Mouse (Mus musculus) layer of hippocampus, adult 9-10 months (tissue): Measurements from ENCODE around the gene Ap3s2.

Source experiments
- DNase-seq: peaks from one replicate; pipeline ENCODE4 v3.0.0; 2022; ENCODE audit warnings: low spot score

Gene Ap3s2

DNA sequence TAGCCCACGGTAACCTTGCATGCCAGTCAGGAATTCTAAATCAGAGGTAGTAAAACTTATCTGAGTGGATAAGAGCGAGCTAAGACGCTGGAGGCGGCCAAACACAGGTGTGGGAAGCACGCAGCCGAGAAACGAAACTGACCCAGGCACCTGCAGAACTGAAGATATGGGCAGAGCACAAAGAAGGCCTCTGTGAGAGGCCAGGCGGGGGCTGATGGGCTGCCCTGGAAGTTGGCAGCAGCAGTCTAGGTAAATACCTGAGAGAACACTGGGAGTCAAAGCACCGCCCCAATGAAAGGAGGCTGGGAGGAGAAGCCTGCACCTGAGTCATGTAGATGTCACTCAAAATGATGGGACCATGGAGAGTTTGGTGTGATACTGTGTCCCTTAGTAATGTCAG lies 31.8 kb downstream of the Ap3s2 start:
- DNase-seq, result no peak

DNA sequence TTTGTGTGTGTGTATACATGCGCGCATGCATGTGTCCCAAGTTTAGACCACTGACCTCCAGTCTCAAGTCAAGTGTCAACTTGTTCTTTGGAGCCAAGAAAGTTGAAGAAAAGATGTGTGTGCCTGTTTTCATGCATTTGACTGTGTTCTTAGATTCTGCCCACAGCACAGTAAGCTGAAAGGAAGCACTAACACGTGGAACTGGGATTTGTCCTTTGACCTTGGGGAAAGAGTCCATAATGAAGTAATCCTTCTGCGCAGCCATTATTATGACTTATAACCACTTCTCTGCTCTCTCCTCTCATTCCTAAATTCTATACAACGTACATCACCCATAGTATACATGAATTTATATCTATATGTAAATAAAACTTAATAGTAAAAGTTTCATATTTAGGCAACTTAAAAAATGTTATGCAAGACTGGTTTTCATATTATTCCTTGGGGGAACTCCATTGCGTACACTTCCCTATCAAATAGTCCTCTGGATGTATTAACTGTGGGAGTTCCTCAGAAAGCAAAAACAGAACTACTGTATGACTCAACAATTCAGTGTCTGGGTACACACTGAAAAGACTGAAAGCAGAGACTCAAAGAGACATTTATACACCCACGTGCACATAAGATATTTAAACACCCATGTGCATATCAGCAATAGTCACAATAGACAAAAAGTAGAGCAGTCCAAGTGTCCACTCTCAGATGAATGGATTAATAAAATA lies 36.7 kb downstream of the Ap3s2 start:
- no peak for DNase-seq

DNA sequence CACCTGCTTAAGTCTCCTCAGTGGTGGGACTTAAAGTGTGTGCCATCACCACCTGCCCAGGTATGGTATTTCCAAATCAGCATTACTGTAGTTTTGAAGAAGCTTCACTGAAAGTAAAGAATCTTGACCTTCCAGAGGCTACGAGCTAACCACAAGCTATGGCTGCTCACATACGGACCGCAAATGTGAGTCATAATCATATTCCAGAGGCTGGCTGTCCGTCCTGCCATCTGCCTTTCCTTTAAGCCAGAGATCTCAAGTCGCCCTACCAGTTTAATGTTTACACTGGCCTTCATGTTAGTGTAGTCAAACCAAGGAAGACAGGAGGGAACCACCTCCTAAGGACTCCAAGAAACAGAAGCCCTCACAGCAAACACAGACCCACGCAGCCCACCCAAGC lies 38.5 kb downstream of the Ap3s2 start:
- no peak for DNase-seq

DNA sequence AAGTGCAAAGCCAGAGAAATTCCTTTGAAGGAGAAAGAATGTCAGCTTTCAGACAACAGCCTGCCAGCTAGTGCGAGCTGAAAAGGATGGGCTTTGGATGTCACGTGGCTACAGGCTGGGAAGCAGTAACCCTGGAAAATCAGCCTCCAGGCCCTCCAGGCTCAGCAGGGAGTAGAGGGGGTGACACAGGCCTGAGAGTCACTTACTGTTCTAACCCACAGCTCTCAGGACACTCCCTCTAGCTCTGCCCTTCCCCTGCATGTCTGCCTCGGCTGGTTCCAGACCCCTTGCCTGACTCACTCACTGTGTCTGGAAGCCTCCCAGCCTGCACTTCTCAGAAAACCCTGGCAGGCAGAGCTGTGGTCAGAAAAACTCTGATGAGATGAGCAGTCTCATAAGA lies 39.5 kb downstream of the Ap3s2 start:
- no peak for DNase-seq

DNA sequence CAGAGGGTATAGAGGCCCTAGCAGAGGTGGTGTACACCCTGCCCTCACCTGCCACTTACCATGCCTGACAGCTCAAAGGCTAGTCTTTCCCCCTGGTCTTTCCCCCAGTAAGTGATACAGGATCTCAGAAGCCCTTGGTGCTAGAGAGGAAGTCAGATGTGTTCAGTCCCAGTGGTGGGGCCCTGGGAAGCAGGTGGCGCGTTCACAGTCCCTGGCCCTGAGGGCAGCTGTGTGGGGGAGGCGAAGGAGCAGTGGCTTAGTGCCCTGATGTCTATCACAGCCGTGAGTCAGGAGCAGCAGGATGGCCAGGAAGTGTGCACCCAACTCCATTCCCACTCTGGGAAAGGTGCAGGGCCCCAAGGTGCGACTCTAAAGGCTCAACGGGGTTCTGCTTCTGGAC lies 40.4 kb downstream of the Ap3s2 start:
- no peak for DNase-seq

DNA sequence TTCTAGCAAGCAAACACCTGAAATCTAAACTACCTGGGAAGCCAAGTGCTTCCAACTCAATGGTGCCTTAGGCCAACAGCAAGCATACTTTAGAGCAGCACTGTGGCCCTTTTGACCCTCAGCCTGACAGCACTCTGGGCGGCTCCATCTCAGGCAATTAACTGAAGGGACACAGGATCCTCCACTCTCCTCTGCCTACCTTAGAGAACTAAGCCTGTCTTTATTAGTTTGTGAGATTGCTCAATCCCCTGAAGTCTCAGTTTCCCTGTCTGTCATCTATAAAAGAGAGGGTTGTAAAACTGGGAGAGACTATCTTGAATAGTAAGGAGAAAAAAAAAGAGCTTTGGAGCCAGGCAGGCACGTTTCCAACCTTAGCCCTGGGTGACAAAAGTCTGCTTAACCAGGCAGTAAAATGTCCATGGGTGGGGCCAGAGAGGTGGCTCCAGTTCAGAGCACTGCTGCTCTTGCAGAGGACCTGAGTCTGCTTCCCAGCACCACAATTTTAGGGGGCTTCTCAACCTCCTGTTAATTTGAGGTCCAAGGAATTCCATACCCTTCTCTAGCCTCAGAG lies 41.9 kb downstream of the Ap3s2 start:
- no peak for DNase-seq

DNA sequence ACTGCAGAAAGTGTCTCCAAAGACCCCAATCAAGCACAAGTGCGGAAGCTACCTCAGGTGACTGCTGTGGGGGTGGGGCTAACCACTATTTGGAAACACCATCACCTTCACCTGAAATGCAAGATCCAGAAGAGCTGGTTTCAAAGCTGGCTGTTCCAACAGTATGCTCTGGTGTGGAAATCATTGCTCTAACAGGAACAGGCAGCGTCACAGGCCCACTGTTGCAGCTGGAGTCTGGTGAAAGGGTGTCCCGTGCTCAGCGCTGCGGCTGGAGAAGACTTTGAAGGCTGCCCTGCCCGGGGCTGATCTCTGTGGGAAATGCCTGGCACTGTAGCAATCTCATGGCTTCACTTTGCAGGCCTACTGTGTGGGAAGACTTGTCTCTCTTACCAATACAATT lies 47.0 kb downstream of the Ap3s2 start:
- no peak for DNase-seq

DNA sequence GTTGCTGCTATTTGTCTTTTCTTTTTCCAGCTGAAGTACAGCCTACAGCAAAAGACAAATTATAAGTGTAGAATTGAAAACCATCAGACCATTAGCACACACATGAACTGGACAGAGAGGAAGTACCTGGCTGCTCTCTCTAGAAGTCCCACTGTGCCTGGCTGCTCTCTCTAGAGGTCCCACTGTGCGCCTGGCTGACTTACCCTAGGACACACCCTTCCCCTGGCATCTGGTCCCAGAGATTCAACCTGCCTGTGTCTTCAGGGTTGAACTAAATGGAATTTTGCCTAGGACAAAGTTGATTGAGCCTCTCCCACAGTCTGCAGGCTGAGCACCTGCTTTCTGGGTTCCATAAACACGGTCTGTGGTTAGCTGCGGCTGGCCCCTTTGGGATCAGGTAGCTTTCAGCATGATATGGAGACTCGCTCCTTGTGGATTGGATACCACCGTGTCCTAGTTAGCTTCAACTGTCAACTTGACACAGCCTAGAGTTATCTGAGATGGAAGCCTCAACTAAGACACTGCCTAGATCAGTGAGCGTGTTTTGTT lies 48.6 kb downstream of the Ap3s2 start:
- DNase-seq, result no peak

DNA sequence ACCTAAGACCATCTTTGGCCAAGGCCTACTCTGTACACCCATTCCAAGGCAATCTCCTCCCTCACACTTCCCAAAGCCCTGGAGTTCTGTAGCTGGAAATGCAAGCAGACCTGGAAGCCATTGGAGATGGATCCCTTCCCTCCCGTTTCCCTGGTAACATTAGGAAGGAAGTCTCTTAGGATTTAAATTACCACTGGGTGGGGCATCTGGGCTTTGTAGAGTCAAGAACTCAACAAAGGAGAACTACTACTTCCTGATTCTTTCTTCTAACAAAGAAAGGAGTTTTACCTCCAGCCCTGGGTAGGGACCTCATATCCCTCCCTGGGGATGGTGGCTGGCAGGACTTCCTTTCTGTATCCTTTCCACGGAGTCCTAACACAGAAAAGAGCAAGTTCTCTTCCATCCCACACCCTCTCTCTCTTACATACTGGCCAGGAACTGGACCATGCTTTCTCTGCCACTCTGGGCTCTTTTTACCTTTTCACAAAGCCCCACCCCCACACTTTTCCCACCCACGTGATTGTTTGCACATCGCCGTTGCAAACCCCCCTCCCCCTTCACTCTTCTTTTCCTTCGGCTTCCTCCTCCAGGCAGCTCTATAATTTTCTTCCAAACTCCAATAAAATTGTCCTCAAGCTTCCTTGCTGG lies 51.3 kb downstream of the Ap3s2 start:
- DNase-seq, result no peak

DNA sequence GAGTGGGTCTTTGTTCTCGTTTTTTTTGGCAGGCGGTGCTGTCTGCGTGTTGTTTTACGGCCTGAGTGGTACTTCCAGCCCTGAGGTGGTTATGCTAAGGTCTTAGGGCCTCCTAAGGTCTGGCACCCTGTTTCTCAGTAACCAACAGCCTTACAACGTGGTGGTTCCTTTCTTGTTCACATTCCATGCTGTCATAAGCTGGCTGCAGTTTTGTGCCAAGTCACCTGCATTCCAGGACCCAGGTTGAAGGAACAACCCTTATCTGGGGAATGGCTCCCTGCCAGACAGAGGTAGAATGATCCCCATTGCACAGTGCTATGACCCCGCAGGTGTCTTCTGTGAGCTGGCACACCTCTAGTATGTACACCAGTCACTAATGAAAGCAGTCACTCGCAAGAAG lies 52.0 kb downstream of the Ap3s2 start:
- no peak for DNase-seq

DNA sequence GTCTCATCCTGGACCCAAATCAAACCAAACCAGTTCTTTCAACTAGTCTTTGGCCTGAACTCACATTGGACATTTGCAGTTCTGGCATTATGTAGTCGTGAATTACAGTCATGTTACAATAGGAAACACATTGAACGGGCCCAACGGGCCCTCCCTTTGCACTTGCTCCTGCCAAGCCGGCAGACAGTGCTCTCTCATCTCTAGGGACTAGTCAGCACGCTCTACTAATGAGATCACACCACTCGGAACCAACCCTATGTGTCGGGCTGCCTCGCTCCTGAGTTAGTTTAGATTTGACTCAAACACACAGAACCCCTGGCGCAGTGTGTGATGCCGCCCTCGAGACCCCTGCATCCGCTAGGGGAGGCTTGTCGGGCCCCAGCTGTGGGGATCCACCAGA lies 52.6 kb downstream of the Ap3s2 start:
- DNase-seq, result no peak

DNA sequence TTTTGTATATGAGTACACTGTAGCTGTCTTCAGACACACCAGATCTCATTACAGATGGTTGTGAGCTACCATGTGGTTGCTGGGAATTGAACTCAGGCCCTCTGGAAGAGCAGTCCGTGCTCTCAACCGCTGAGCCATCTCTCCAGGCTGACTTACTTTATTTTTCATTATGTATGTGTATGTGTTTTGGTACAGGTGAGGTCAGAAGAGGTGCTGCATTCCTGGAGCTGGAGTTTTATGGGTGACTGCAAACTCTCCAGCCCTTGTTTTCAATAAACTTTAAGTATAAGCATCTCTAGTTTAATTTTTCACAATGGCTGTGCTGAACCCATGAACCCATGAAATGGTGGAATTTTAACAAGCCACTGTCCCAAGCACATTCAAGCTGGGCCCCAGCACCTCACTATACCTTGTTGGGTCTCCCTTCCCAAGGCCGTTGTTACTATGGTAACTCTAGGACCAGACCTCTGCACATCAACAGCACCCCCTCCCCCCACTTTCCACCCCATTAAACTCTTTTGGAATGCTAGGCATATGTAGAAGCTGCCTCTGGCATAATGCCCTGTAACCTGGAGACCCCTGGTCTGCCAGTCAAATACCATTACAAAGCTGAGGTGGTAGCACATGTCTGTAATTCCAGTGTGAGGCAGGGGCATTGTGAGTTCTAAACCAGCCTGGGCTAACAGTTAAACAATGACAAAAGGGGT lies 54.0 kb downstream of the Ap3s2 start:
- no peak for DNase-seq

DNA sequence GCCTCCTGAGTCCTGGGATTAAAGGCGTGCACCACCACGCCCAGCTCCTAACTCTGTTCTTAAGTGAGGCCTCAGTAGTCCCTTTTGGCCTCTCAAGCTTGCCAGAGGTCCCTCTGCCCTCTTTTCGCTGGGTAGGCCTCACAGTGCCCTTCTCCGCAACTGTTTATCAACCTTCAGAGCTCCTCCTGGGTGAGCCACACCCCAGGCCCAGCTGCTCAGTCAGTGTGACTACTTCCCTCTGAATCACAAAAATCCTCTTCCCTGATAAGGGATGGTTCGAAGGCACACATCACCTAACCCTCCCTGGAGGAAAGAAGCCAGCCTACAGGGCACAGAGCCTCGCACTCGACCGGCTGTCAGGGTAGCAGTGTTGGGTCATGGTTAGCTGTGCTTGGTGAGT lies 58.7 kb downstream of the Ap3s2 start:
- DNase-seq, result no peak

DNA sequence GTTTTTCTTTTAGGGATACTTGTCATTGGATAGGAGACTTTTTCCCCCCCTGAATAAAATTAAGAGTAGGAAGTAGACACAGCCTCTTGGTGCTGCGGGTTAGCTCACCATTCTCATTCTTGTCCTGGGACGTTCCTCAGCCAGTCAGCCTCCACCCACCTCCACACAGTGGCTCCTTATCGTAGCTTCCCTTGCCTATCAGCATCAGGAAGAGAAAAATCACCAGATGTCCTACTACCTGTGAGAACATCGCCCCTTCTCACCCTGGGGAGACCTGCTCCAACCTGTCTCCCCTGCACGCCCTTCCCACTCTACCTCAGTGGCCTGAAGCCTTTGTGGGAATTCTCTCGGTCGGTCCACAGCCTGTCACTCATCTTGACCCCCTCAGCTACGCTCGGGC lies 59.6 kb downstream of the Ap3s2 start, which contains the start of gene Anpep:
Anpep (minus strand) TSS at position 249 of the 400 bp plus-strand sequence.
- DNase-seq, result no peak

DNA sequence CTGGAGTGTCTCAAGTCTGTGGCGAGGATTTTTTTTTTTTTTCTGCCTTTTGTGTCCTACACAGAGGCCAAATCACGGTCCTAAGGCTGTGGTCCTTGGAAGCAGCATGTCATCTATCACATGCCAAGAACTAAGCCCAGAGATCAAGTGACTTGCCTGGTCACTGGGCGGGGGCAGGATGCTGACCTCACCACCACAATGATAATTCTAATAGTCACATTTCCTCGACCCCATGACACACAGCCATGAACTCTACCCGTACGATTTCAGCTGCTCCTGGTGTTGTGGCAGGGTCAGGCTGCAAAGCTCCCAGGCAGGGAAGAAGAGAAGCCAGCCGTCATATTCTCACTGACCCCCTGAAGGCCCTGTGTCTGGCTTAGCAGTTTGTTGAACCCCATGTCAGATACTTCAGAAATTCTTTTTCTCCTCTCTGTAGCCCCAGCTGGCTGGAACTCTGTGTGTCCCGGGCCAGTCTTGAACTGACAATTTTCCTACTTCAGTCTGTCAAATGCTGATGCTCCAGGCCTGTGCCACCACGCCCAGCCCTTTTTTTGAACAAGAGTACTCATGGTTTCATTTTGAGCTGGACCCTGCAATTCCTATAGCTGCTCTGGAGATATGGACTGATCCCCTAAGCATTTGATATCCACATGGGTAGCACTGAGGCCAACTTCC lies 61.4 kb downstream of the Ap3s2 start:
- no peak for DNase-seq

DNA sequence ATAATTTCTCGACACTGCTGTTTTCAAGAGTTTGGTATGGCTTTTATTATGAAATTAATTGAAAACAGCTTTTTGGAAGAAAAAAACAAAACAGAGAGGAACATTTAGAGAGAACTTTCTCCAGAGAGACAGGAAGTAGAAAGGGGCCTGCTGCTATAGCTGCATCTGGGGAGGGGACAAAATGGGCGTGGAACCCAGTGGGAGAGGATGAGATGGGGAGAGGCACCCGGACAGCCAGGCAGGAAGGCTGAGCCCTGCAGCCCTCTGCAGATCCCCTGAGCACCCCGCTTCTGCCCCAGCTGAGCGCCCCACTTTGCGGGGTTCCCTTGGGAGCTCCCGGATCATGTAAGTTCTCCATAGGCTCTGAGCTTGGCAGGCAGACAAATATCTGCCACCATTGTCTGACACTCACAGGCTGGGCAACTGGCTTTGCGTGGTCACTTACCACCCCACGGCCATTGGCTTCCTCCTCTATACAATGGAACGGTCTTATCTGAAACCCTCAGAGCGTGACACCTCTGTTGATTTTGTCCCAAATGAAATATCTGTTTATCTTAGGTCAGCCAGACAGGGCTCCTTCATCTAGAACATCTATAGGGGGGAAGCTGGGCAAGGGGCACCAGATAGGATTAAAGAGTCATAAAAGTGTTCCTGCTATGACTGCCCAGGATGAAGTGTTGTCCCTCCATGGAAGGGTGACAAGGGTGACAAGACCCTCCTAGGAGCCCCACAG lies 62.1 kb downstream of the Ap3s2 start:
- no peak for DNase-seq

DNA sequence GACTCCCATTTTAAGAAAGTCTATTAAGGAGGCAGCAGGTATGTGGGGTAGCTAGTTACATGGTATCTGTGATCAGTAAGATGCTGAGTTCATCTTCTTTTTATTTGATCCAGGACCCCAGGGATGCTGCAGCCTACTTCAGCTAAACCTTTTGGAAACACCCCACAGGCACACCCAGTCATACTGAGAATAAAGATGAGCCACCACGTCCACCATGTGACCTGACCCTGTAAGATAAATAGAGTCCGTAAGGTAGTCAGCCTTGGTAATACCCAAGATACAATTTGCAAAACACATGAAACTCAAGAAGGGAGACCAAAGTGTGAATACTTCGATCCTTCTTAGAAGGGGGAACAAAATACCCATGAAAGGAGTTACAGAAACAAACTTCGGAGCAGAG lies 64.1 kb downstream of the Ap3s2 start:
- DNase-seq, result no peak

DNA sequence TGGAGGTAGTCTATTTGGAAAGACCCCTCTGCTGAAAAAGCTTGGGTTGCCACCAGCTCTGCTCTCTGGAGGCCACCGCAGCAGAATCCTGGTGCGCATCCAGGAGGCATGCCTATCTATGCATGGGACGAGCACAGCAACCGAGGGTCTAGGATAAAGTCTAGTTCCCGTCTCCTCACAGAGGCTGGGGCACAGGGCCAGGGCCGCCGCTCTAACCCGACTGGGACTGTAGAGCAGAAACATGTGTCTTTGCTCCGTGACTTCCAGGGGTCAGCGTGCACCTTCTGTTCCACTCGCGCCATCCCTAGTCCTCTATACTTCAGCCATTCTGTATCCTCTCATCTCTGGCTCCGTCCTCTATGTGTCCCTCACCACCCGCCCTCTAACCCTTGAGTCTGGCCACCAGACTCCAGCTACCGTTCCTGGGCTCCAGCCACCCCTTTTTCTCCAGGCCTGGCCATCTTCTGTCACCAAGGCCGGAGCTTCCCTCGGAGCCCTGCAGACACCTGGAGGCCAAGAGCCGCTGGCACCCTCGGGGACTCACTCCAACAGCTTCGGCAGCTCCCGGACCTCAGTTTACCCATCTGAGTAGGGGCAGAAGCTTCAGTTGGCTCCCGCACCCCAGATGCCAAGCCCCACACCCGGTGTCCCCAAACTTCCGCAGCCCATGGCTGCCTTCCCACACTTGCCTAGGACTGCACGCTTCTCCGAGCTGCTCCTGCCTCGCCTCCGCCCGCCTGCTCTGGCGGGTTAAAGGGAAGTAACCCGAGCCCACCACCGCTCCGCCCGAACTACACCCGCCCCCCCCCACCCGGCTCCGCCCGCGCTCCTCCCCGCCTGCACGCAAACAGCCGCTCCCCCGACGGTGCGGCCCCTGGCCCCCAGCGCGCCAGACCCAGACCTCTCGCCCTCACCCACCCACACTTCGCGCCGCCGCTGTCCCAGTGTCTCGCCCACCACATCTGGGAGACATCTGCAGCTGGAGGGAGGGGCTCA lies 72.7 kb downstream of the Ap3s2 start:
- DNase-seq, result no peak

DNA sequence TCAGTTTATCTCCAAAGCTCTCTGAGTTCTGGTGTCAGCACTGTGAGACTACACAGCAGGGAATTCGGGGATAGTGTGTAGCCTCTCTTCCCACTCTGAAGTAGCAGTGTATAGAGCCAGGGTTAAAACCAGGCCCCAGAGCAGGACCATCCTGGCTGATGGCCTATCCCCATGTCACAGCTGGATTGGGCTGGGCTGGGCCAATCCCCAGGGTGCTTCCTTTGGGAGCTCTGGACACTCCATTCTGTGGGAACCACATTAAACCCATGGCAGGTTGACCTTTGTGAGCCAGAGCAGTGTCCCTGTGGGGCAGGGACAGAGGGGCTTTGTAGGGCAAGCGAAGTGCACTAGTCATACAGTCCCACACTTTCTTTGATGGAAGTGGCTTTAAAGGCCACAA lies 74.1 kb downstream of the Ap3s2 start:
- no peak for DNase-seq
